Mouse (Mus musculus) embryonic facial prominence, embryonic 10.5 days (tissue): Measurements from ENCODE around the gene Clec10a. TPM values are rescaled to one million over a fixed set of nuclear protein-coding genes. Genes with fewer than 3 reads are reported as not detected.

ENCODE experiments used
- DNase-seq: peaks from one replicate; pipeline ENCODE4 v3.0.0-alpha.2; 2017; ENCODE audit warnings: low spot score
- H3K27ac ChIP-seq: fragments of 300-500 bp; sonication (generic); replicated peaks from 2 replicates; pipeline ENCODE4 v1.5.1; 2016; ENCODE audit warnings: mild to moderate bottlenecking
- H3K27me3 ChIP-seq: fragments of 300-500 bp; sonication (generic); replicated peaks from 2 replicates; pipeline ENCODE4 v1.6.1; 2016; ENCODE audit warnings: low read depth, mild to moderate bottlenecking; ENCODE audit not compliant: poor library complexity, severe bottlenecking
- H3K36me3 ChIP-seq: fragments of 300-500 bp; sonication (generic); replicated peaks from 2 replicates; pipeline ENCODE4 v1.6.1; 2016; ENCODE audit warnings: mild to moderate bottlenecking, moderate library complexity
- H3K4me1 ChIP-seq: fragments of 300-500 bp; sonication (generic); 2 replicates; pipeline ENCODE4 v1.6.1; 2016
- H3K4me3 ChIP-seq: fragments of 300-500 bp; sonication (generic); 2 replicates; pipeline ENCODE4 v1.5.1; 2016; ENCODE audit warnings: mild to moderate bottlenecking, moderate library complexity
- H3K9me3 ChIP-seq: fragments of 300-500 bp; sonication (generic); 2 replicates; pipeline ENCODE4 v1.6.1; 2016; ENCODE audit warnings: mild to moderate bottlenecking
- WGBS: fragments of 180-500 bp; shearing (Covaris S2); methylation state at CpG from one replicate; pipeline ENCODE4 v1.1.7; 2016; 5-methylcytosine and 5-hydroxymethylcytosine counted together
- polyA plus RNA-seq: library from polyadenylated mRNA; unstranded; fragments of >200 nt; fragmentation: Nextera tagmentation; extraction: Ambion mirVana; gene quantifications from 2 replicates; pipeline ENCODE4 v1.2.1, GENCODE M21; 2016

Clec10a gene
- polyA plus RNA-seq, 1 experiment from 2014 or later = 0.26 TPM

DNA sequence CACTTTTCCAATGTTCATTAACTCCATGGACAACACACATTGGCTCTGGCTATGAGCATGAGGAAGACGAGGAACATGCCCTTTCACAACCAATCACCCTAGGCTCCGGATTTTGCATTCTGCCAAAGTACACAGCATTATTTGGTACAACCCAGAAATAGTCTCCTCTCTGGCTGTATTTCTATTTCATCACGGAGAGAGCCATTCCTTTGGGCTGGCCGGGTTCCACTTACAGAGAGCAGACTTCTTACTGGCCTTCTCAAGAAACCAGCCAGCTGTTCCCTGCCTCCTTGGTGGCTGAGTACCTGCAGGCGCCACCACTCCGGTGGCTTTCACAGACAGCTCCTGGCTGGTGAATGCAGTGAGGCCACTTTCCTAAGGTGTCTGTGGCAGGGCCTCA is 56.4 kb downstream of the Clec10a start, which contains the start of gene Slc16a11:
Gene Slc16a11 (plus strand): TSS at position 330 of the 400 bp plus-strand sequence.
- Histone ChIP-seq H3K9me3 (no peaks in the 10 kb centered on the region), H3K4me3 (peak within 1 kb of the TSS; percentile 54), H3K27ac (no peak within 1 kb of the TSS), H3K36me3 (peaks cover 6% of the 10 kb centered on the region), H3K4me1 (peaks cover 22% of the 10 kb centered on the region), H3K27me3 (peaks cover 58% of the 10 kb centered on the region)
- no peak for DNase-seq
- WGBS = 64% methylated on average over 6 of the region's 6 CpGs

DNA sequence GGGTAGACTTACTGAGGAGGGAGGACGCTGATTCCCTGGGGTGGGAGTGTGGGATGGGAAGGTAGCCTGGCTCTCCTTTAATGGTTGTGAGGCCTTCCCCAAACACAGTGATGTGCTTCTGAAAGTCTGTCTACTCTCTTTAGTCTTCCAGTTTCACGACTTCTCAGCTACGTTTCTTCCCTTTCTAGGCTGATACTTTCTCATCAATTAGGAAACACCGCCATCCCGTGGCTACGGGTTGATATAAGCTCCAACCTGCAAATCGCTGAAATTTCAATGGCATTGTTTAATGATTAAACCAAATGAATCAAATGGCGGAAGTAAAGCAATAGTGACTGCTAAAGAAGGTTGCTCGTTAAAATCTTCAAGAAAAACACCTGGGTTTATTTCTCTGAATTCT is 56.9 kb downstream of the Clec10a start:
- peaks cover 11% of the 10 kb centered on the region for H3K36me3 ChIP-seq
- 16% methylated on average over 9 of the region's 9 CpGs for WGBS
- no peaks in the 10 kb centered on the region for H3K9me3 ChIP-seq
- peak; percentile 59 for DNase-seq
- peaks cover 63% of the 10 kb centered on the region for H3K27me3 ChIP-seq
- H3K4me3 ChIP-seq = no peak overlapping the region
- H3K4me1 ChIP-seq = peaks cover 22% of the 10 kb centered on the region
- H3K27ac ChIP-seq = no peak overlapping the region

DNA sequence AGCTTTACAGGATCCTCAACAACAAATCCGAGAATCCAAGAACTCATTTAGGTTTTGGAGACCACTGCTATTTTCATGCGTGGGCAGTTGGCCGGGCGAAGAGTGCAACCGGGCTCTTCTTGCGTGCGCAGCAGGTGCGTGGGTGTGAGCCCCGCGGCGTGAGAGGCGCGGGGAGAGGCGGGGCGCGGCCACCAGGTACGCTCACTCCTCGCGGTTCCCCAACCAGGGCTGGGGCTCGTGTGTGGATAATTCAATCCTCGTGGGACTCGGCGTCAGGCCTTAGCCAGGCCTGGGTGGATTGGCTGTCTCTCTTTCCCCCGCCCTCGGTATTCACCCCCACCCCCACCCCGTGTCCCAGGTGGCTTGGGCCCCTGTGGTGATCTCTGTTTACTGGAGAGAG is 57.7 kb downstream of the Clec10a start:
- peak overlapping the region; percentile 54 for H3K4me3 ChIP-seq
- DNase-seq = no peak
- no peaks in the 10 kb centered on the region for H3K9me3 ChIP-seq
- 6% methylated on average over 26 of the region's 26 CpGs for whole genome bisulfite sequencing
- peaks cover 13% of the 10 kb centered on the region for H3K36me3 ChIP-seq
- H3K27ac ChIP-seq = no peak overlapping the region
- H3K27me3 ChIP-seq = peaks cover 71% of the 10 kb centered on the region
- peaks cover 25% of the 10 kb centered on the region for H3K4me1 ChIP-seq

DNA sequence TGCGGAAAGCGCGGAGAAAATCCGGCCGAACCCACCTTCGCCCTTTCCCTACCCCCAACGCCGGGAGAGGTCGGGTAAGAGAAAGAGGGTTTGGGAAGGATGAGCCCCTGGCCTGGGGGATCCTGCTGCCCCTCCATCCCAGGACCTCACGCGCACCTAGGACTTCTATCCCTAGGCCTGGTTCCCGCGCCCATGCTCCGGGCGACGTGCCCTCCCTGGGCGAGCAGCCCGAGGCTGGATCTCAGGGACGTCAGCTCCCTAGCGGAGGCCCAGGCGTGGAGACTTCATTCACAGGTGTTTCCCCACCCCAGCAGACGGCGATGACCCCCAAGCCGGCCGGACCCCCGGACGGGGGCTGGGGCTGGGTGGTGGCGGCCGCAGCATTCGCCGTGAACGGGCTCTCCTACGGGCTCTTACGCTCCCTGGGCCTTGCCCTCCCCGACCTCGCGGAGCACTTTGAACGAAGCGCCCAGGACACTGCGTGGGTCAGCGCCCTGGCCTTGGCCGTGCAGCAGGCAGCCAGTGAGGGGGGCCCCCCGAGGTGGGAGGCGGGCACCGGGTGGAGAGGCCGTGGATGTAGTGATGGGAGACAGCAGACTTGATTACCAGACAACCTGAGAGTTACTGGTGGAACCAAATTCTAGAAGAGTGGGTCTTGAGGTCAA is 58.3 kb downstream of the Clec10a start:
- peaks cover 13% of the 10 kb centered on the region for H3K36me3 ChIP-seq
- peak overlapping the region; percentile 54 for H3K4me3 ChIP-seq
- peaks cover 31% of the 10 kb centered on the region for H3K4me1 ChIP-seq
- H3K27ac ChIP-seq = 0 out of 2 replicates have a peak overlapping the region, but pooled peaks have one; percentile 26
- H3K27me3 ChIP-seq = peaks cover 76% of the 10 kb centered on the region
- under 1% methylated on average over 46 of the region's 46 CpGs for WGBS
- DNase-seq = peak; percentile 52
- H3K9me3 ChIP-seq = no peaks in the 10 kb centered on the region

DNA sequence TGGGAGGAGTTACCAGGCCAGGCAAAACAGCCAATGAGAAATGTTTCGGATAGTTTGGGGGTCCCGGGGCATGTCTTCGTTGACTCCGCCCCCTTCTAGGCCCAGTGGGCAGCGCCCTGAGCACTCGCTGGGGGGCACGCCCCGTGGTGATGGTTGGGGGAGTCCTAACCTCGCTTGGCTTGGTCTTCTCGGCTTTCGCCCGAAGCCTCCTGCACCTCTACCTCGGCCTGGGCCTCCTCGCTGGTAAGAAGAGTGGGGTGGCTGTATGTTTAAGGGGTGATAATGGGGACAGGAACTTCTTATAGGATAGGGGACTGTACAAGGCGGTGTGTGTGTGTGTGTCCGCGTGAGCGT is 58.8 kb downstream of the Clec10a start:
- Histone ChIP-seq H3K4me1 (peaks cover 35% of the 10 kb centered on the region), H3K36me3 (peaks cover 13% of the 10 kb centered on the region), H3K9me3 (no peaks in the 10 kb centered on the region), H3K27ac (no peak overlapping the region), H3K4me3 (peak overlapping the region; percentile 54), H3K27me3 (peaks cover 82% of the 10 kb centered on the region)
- DNase-seq = no peak
- 7% methylated on average over 18 of the region's 18 CpGs for WGBS

DNA sequence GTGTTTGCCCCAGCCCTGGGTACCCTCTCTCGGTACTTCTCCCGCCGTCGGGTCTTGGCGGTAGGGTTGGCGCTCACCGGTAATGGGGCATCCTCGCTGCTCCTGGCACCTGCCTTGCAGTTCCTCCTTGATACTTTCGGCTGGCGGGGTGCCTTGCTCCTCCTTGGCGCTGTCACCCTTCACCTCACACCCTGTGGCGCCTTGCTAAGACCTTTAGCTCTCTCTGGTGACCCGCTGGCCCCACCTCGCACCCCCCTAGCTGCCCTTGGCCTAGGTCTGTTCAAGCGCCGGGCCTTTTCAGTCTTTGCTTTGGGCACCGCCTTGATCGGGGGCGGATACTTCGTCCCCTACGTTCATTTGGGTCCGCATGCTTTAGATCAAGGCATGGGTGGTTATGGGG is 59.3 kb downstream of the Clec10a start:
- no peak overlapping the region; the same call in 1 of the 2 replicates for H3K27ac ChIP-seq
- peaks cover 13% of the 10 kb centered on the region for H3K36me3 ChIP-seq
- no peaks in the 10 kb centered on the region for H3K9me3 ChIP-seq
- DNase-seq = no peak
- peaks cover 86% of the 10 kb centered on the region for H3K27me3 ChIP-seq
- peak overlapping the region; percentile 54 for H3K4me3 ChIP-seq
- WGBS = 12% methylated on average over 22 of the region's 22 CpGs
- peaks cover 40% of the 10 kb centered on the region for H3K4me1 ChIP-seq

DNA sequence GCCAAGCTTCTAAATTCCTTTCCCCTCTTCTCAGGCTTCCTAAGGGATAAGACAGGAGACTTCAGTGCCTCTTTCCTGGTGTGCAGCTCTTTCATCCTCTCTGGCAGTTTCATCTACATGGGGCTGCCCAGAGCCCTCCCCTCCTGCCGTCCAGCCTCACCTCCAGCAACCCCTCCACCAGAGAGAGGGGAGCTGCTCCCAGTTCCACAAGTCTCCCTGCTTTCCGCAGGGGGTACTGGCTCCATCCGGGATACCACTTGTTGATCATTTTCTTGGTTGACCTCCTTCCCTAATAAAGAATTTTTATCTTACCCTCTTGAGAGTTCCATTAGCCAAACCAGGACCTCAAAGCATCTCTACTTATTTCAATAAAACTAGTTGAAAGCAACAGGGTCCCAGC is 60.1 kb downstream of the Clec10a start:
- Histone ChIP-seq H3K4me3 (no peak overlapping the region; the same call in 1 of the 2 replicates), H3K27ac (no peak overlapping the region), H3K36me3 (peaks cover 13% of the 10 kb centered on the region), H3K27me3 (peaks cover 87% of the 10 kb centered on the region), H3K4me1 (peaks cover 47% of the 10 kb centered on the region), H3K9me3 (no peaks in the 10 kb centered on the region)
- no peak for DNase-seq
- WGBS = 54% methylated on average over 3 of the region's 3 CpGs

DNA sequence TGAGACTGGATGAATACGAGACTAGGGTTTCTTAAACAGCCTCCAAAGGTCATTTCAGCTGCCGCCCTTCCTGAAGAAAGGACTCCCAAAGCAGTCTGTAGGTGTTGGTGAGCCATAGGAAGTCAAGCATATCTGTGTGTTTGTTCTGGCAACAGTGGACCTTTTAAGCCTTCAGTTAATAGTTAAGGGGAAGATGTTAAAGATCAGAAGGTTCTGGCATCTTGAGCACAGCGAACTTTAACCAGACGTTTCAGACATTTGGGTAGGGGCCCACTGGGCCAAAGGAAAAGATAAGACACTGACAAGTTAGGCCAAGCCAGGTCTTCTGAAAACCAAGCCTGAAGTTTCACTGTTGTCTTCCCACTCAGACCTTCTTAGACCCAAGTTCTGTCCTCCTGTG is 62.0 kb downstream of the Clec10a start:
- peaks cover 61% of the 10 kb centered on the region for H3K4me1 ChIP-seq
- H3K27ac ChIP-seq = no peak overlapping the region
- no peak for DNase-seq
- no peaks in the 10 kb centered on the region for H3K9me3 ChIP-seq
- H3K27me3 ChIP-seq = peaks cover 89% of the 10 kb centered on the region
- 89% methylated on average over 4 of the region's 4 CpGs for WGBS
- H3K36me3 ChIP-seq = peaks cover 13% of the 10 kb centered on the region
- no peak overlapping the region for H3K4me3 ChIP-seq

DNA sequence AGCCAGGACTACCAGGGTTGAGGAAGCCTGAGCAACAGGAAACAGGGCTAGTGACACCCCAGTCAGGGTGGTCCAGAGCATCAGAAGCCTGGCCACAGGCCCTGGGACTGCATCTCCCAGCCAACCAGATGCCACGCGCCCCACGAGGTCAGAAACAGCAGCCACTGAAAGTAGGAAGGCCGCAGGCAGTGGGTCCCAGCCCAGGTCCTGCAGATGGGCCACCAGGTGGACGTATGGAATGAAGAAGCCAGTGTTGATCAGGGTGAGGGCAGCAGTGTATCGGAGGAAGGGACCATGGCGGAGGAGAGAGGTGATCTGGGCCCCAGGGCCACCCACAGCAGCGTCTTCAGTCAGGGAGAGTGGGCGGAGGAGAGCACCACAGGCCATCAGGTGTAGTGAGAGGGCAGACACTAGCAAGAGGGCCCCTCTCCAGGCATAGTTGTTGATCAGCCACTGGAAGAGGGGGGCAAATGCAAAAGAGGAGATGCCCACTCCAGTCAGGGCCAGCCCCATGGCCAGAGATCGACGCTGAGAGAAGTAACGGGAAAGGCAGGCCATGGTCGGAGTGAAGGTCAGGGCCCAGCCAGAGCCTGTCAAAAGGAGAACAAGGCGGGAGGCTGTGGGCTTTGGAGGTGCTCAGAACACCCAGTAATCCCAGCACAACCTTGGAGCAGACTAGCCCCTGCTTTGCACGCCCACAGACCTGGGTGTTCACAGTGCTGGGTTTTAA is 62.9 kb downstream of the Clec10a start:
- Histone ChIP-seq H3K27ac (no peak overlapping the region), H3K27me3 (peaks cover 87% of the 10 kb centered on the region), H3K4me1 (peaks cover 58% of the 10 kb centered on the region), H3K9me3 (no peaks in the 10 kb centered on the region), H3K4me3 (peak overlapping the region; percentile 16; the same call in 1 of the 2 replicates), H3K36me3 (peaks cover 13% of the 10 kb centered on the region)
- WGBS = 92% methylated on average over 15 of the region's 15 CpGs
- no peak for DNase-seq

DNA sequence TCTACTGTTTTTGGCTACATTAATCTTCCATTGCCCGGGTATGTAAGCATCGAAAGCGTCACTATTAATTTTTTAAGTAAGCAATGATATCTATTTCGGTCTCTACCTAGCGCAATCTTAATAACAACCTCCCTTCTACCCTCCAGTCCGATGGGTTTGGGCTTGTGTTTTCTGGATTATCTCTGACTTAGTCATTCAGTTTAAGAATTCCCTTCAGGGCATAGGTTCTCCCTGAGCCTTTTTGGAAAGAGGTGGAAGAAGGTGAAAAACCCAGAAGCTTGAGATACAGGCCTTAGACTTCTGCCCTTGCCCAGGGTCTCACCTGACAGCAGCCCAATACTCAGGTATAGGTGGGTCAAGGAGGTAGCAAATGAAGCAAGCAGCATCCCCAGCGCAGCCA is 63.9 kb downstream of the Clec10a start:
- WGBS = 57% methylated on average over 7 of the region's 7 CpGs
- Histone ChIP-seq H3K27me3 (peaks cover 87% of the 10 kb centered on the region), H3K27ac (peak overlapping the region; percentile 88), H3K9me3 (no peaks in the 10 kb centered on the region), H3K4me3 (peak overlapping the region; percentile 68), H3K4me1 (peaks cover 48% of the 10 kb centered on the region), H3K36me3 (peaks cover 13% of the 10 kb centered on the region)
- DNase-seq = no peak

DNA sequence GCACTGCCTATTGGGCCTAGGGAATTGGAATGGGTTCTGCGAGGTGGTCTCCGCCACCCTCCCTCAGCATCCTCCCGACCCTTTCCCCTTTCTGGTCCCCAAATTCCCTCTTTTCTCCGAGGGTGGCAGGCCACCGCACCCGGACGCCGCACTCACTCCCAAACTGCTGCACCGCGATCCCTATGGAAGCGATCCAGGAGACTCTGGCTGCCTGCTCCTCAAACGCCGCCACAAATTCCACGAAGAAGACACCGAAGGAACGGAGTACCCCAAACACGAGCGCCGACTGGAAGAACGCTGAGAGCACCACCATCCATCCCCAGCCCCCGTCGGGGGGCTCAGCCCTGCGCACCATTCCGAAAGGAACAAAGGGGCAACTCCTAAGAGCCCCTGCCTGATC is 64.3 kb downstream of the Clec10a start:
- Histone ChIP-seq H3K4me3 (peak overlapping the region; percentile 68), H3K27ac (peak overlapping the region; percentile 88), H3K4me1 (peaks cover 44% of the 10 kb centered on the region), H3K27me3 (peaks cover 87% of the 10 kb centered on the region), H3K9me3 (no peaks in the 10 kb centered on the region), H3K36me3 (peaks cover 13% of the 10 kb centered on the region)
- WGBS = 2% methylated on average over 24 of the region's 24 CpGs
- DNase-seq = no peak
